Mouse (Mus musculus): ENCODE data around the gene Fam243. TPM values are rescaled to one million over a fixed set of nuclear protein-coding genes. Genes with fewer than 3 reads are reported as not detected.

Fam243 gene
- total RNA-seq (2021) = not detected
- long read RNA-seq, experiment 1 = 0 reads
- long read RNA-seq, experiment 2 = 0 reads

DNA sequence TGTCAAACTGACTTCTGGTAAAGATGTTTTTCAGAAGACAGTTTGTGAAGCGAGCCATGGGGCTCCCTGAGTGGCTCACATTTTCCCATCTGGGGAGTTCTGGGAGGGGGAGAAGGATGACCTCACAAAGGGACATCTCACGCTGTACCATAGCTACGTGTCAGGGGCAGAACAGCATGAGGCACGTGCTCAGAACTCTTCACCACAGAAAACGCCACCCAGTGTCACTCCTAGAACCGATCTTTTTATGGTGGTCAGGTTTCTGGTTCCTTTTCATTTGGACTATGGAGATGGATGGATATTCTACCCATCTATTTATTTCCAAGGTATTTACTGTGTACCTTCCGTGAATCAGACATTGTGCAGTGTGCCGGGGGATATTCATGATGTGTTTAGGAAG is at the start of gene Fam243:
Gene Fam243 (minus strand): TSS at position 101 of the 400 bp plus-strand sequence.
- Histone ChIP-seq H3K4me3 (no peak within 1 kb of the TSS), H3K27ac (no peak within 1 kb of the TSS)
- intact Hi-C loops (cut with DNase I) = no loop called here
- DNase-seq (ENCODE audit: extremely low spot score in 1 of 2, low spot score in 2 of 2) = no peak
- TF ChIP-seq CTCF (IDR thresholded peaks at IDR 0.05) = no peak

DNA sequence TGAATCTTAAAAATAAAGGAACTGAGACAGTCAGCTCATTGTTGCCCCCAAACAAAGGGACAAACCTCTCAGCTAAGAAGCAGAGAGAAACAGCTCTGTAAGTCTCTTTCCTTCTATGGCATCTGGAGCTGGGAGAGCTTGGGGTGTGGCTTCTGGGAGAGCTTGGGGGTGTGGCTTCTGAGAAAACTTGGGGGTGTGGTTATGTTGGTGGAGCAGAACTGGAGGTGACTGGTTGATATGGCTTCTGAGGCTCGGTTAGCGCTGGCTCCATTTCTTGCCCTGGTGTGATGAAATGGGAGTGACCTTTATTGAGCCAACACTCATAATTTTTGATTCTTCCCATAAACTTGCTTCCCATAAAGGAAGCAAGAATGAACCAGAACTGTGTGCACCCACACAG is 48.0 kb upstream of the Fam243 start:
- no peak for TF ChIP-seq CTCF (IDR thresholded peaks at IDR 0.05)
- intact Hi-C loops (cut with DNase I) = no loop called here
- H3K4me3 ChIP-seq = no peak overlapping the region
- no peak for DNase-seq (ENCODE audit: extremely low spot score in 1 of 2, low spot score in 2 of 2)
- H3K27ac ChIP-seq = no peak overlapping the region

DNA sequence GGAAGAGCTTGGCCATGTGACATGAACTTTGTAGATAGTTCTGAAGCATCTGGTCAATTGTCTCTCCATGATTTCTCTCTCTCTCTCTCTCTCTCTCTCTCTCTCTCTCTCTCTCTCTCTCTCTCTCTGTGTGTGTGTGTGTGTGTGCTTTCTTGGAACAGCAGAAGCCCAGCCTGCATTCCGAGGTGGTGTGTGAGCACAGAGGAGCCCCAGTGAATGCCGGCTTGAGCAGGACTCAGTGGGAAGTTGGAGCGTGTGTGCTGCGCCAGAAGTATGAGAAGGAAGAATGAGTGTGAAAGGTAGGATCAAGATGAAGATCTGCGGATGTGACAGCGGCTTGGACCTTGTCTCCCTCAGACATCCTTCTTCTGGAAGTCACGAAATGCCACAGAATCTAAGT is 44.2 kb upstream of the Fam243 start:
- DNase-seq (ENCODE audit: extremely low spot score in 1 of 2, low spot score in 2 of 2) = no peak
- Histone ChIP-seq H3K27ac (no peak overlapping the region), H3K4me3 (no peak overlapping the region)
- TF ChIP-seq CTCF (IDR thresholded peaks at IDR 0.05) = no peak
- intact Hi-C loops (cut with DNase I) = no loop called here

DNA sequence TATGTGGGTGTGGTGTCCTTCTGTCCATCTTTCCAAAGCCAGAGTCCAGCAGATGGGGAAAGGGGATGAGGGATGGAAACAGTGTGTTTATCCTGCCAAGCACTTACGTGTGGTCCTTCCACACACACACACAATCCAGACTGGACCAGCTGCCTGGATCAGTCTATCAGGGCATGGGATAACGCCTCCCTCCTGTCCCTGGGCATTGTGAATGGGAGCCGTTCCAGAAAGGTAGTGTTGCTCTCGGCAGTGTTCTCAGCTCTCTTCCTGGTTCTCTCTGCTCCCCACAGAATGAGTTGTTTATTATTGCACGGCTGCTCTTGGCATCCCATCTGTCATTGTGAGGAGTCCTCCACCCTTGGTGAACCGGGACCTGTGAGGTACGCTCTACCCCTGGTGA is 39.5 kb upstream of the Fam243 start:
- Histone ChIP-seq H3K4me3 (no peak overlapping the region), H3K27ac (no peak overlapping the region)
- DNase-seq (ENCODE audit: extremely low spot score in 1 of 2, low spot score in 2 of 2) = no peak
- intact Hi-C loops (cut with DNase I) = no loop called here
- TF ChIP-seq CTCF (IDR thresholded peaks at IDR 0.05) = no peak

GRCm38 (mm10) chr16:92359229-92359628 is 38.0 kb upstream of the Fam243 start, which contains the start of gene Kcne1:
Kcne1 (minus strand) TSS chr16:92359468.
- no peak for TF ChIP-seq CTCF (IDR thresholded peaks at IDR 0.05)
- intact Hi-C loops (cut with DNase I) = no loop called here
- no peak within 1 kb of the TSS for H3K27ac ChIP-seq
- H3K4me3 ChIP-seq = no peak within 1 kb of the TSS
- no peak for DNase-seq (ENCODE audit: extremely low spot score in 1 of 2, low spot score in 2 of 2)

DNA sequence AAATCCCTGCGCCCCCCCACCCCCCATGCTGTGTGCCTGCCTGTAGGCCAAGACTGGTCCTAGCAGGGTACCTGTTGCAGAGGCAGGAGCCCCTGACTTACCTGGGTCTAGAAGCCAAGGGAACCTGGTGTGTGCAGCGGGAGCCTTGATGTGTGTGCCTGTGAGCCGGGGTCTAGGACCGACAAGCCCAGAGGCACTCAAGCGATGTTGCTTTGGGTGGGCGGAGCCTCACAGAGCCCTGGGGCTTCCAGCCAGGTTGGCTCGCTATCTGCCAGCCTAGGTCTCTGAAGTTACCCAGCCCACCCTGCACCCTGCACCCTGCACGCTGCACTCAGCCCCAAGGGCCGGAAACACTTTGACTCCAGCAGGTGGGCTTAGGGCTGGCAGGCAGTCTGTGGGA is 37.5 kb upstream of the Fam243 start:
- DNase-seq (ENCODE audit: extremely low spot score in 1 of 2, low spot score in 2 of 2) = no peak
- intact Hi-C loops (cut with DNase I) = no loop called here
- no peak for TF ChIP-seq CTCF (IDR thresholded peaks at IDR 0.05)
- no peak overlapping the region for H3K27ac ChIP-seq
- H3K4me3 ChIP-seq = no peak overlapping the region

DNA sequence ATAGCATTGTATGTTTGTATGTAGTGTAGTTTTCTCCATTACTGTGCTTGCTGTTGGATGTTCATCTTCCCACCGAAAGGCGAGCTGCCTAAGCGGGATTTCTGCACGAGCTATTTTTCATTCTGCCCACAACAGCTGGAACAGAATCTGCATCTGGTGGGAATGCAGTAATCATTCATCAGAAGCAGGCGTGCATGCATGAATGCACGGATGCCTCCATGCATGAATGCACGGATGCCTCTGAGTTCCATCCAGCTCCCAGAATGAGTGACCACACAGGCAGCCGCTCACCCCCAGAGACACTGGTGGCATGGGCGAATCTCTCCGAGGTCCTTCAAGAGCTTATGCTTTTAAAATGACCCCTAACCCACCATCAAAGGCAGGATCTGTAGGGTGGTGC is 36.3 kb upstream of the Fam243 start:
- TF ChIP-seq CTCF (IDR thresholded peaks at IDR 0.05) = no peak
- intact Hi-C loops (cut with DNase I) = no loop called here
- Histone ChIP-seq H3K27ac (no peak overlapping the region), H3K4me3 (no peak overlapping the region)
- DNase-seq (ENCODE audit: extremely low spot score in 1 of 2, low spot score in 2 of 2) = no peak

DNA sequence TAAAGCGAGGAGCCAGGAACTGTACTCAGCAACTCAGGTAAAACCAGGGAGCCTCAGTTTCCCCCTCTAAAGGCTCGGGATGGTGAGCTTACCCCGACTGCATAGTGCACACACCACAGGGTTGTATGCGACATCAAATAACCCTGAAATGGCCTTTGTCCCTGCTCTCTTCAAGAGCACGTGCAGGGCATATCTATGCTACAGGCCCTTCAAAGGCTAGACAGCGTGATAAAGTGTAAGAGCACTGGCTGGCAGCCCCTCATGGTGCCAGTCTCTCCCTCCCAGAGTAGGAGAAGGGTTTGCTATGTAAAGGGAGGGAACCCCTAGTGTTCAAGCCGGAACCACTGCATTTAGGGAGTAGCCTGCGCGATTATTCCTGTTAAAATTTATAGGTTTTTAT is 35.8 kb upstream of the Fam243 start:
- DNase-seq (ENCODE audit: extremely low spot score in 1 of 2, low spot score in 2 of 2) = no peak
- Histone ChIP-seq H3K27ac (no peak overlapping the region), H3K4me3 (no peak overlapping the region)
- intact Hi-C loops (cut with DNase I) = no loop called here
- no peak for TF ChIP-seq CTCF (IDR thresholded peaks at IDR 0.05)

DNA sequence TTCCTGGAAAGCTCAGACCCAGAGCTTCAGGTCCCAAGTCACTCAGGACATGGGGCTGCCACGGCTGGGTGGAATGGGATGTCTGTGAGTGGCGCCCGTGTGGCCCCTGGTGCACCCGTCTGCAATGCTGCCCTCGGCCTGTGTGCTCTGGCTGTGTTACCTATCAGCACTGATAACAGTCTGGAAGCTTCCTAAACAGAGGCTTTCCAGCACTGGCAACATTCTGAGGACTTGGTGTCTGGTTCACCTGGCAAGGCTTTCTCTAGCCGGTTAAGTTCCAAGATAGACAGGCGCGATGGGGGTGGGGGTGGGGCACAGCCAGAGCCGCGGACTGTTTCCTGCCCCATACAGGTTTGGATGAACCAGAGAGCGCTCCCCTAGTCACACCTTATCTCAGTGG is 34.7 kb upstream of the Fam243 start:
- no peak for TF ChIP-seq CTCF (IDR thresholded peaks at IDR 0.05)
- intact Hi-C loops (cut with DNase I) = no loop called here
- Histone ChIP-seq H3K27ac (no peak overlapping the region), H3K4me3 (no peak overlapping the region)
- no peak for DNase-seq (ENCODE audit: extremely low spot score in 1 of 2, low spot score in 2 of 2)

GRCm38 (mm10) chr16:92355366-92355765 is 34.1 kb upstream of the Fam243 start:
- intact Hi-C loops (cut with DNase I) = no loop called here
- H3K27ac ChIP-seq = no peak overlapping the region
- no peak for TF ChIP-seq CTCF (IDR thresholded peaks at IDR 0.05)
- no peak overlapping the region for H3K4me3 ChIP-seq
- DNase-seq (ENCODE audit: extremely low spot score in 1 of 2, low spot score in 2 of 2) = no peak

- no peak for TF ChIP-seq CTCF (IDR thresholded peaks at IDR 0.05)
- intact Hi-C loops (cut with DNase I) = no loop called here
Observed at GRCm38 (mm10) chr16:92353897-92354296, 32.7 kb upstream of the Fam243 start.

GRCm38 (mm10) chr16:92353295-92353694 is 32.1 kb upstream of the Fam243 start:
- DNase-seq (ENCODE audit: extremely low spot score in 1 of 2, low spot score in 2 of 2) = no peak
- intact Hi-C loops (cut with DNase I) = no loop called here

More at GRCm38 (mm10) chr16:92353897-92354296, 32.7 kb upstream of the Fam243 start:
- H3K4me3 ChIP-seq = no peak overlapping the region
- H3K27ac ChIP-seq = no peak overlapping the region
- DNase-seq (ENCODE audit: extremely low spot score in 1 of 2, low spot score in 2 of 2) = no peak

DNA sequence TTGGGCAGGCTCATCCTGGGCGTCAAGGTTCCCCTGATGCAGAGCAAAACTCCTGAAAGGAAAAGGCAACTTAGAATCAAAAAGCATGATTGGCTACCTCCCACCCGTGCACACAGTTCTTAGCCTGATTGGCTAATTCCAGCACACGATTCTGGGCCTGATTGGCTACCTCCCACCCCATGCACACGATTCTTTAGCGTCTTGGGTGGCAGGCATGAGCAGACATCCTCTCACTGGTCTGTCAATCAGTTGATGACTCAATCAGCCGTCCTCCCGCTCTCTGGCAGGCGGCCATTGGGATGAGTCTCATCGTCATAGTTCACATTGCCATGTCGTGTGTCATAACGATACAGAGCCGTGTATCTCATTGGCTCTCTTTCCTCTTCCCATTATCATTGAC is 27.7 kb upstream of the Fam243 start:
- no peak overlapping the region for H3K4me3 ChIP-seq
- H3K27ac ChIP-seq = no peak overlapping the region
- intact Hi-C loops (cut with DNase I) = loop anchor here (5.0 kb wide), 1 partner anchor 1193 kb away; no protein-coding TSS in a partner anchor
- DNase-seq (ENCODE audit: extremely low spot score in 1 of 2, low spot score in 2 of 2) = no peak
- TF ChIP-seq CTCF (IDR thresholded peaks at IDR 0.05) = no peak

More at GRCm38 (mm10) chr16:92353295-92353694, 32.1 kb upstream of the Fam243 start:
- Histone ChIP-seq H3K27ac (no peak overlapping the region), H3K4me3 (no peak overlapping the region)
- no peak for TF ChIP-seq CTCF (IDR thresholded peaks at IDR 0.05)

Data from left cerebral cortex, adult 2 months (tissue).